20 mouse cellular contexts compared by ENCODE assay signal in genomic region chr3:58049618-58050017, GRCm38 (mm10).
"Had no signal": no experiment of that assay in that cellular context is flagged by ENCODE, and none has a peak within 500 bp of the region (broad histone marks: within the 10 kb centered on the region; RNA-seq: fewer than 3 reads in every experiment).

No protein-coding gene starts in this region.

- H3K9ac ChIP-seq: lung, embryonic 15.5 days; midbrain, embryonic 12.5 days; neural tube, embryonic 13.5 days; neural tube, embryonic 15.5 days had no signal

- H3K27me3 ChIP-seq: lung, embryonic 15.5 days; midbrain, embryonic 12.5 days; neural tube, embryonic 13.5 days; neural tube, embryonic 15.5 days had no signal

- H3K9me3 ChIP-seq: lung, embryonic 15.5 days; midbrain, embryonic 10.5 days; midbrain, embryonic 12.5 days; neural tube, embryonic 13.5 days; neural tube, embryonic 15.5 days had no signal

- H3K4me2 ChIP-seq: lung, embryonic 15.5 days; midbrain, embryonic 12.5 days; neural tube, embryonic 13.5 days; neural tube, embryonic 15.5 days had no signal

- H3K4me3 ChIP-seq: lung, embryonic 15.5 days; midbrain, embryonic 10.5 days; midbrain, embryonic 12.5 days; myocyte; neural tube, embryonic 13.5 days; neural tube, embryonic 15.5 days had no signal

- ATAC-seq: lung, postnatal 0 days; midbrain, embryonic 16.5 days had no signal

- DNase-seq: lung, adult 2 months; lung, postnatal 14 days; lung, postnatal 4 days; midbrain, embryonic 14.5 days; retina, postnatal 1 day; right cerebral cortex, adult 18-20 months; right cerebral cortex, postnatal 25 days; right cerebral cortex, postnatal 4 days; spleen, adult 18-20 months; thymus, adult 18-20 months; thymus, postnatal 14 days; thymus, postnatal 36 days had no signal

- H3K27ac ChIP-seq: lung, embryonic 15.5 days; midbrain, embryonic 10.5 days; midbrain, embryonic 12.5 days; neural tube, embryonic 13.5 days; neural tube, embryonic 15.5 days had no signal

- H3K36me3 ChIP-seq: lung, embryonic 15.5 days; midbrain, embryonic 10.5 days; midbrain, embryonic 12.5 days; neural tube, embryonic 13.5 days; neural tube, embryonic 15.5 days had no signal

- H3K4me1 ChIP-seq: lung, embryonic 15.5 days; midbrain, embryonic 12.5 days; neural tube, embryonic 13.5 days; neural tube, embryonic 15.5 days had no signal
